Mouse (Mus musculus): ENCODE results near the gene Wipi1. TPM values are rescaled to one million over a fixed set of nuclear protein-coding genes. Genes with fewer than 3 reads are reported as not detected.

Wipi1 gene
- total RNA-seq, 2 experiments from 2014 or later, result 18.6 to 19.2 TPM

DNA sequence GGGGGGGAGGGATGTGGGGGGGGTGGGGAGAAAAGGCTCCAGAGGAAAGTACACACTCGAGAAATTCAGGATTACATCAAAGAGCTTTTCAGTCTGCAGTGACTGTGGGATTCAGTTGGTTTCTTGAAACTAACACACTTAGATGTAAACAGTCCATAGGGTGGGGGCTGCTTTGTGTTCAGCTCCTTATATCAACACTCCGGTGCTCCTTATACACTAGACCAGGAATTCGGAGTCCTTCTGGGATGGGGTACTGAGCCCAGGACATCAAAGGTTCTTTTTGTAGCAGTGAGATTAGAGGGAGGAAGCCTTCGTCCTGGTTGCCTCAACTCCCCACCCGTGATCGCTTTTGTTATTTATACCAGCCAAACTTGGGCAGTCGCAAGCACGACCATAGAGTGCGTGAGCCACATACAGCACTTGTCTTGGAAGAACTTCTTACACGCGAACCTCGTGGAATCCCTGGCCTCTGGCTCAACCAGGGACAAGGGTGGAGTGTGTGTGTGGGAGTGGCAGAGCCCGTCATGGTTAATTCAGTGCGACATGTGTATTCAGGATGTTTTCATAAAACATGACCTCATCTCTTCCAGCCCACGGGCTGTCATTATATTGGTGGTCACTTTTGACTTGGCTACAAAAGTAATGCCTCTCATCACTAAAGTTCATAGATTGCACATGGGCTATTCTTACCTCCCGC is 65.3 kb downstream of the Wipi1 start:
- DNase-seq (ENCODE audit: extremely low spot score in 1 of 2, low spot score in 2 of 2), result no peak
- H3K27ac ChIP-seq, result no peak overlapping the region
- H3K4me3 ChIP-seq, result no peak overlapping the region
- TF ChIP-seq CTCF (IDR thresholded peaks at IDR 0.05), result no peak
- intact Hi-C loops (cut with DNase I), result no loop called here

DNA sequence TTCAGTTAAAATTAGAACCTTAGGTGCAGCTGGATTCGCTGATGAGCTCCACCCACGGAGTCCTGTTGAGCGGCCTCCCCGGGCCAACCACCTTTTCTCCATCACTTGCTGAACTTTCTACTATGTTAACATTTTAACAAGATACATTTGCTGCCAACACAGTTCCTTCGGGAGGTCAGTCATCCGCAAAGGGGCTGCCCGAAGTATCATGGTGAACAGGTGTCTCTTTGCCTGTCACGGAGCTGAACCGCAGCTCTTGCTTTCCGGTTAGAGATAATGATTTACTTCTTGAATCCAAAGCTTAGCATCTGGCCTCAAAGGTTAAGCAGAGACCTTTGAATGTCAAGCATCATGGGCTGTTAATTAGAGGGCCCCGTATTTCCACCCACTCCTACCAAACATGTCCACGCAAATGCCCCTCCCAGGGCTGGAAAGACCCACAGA is 66.0 kb downstream of the Wipi1 start:
- intact Hi-C loops (cut with DNase I), result no loop called here
- no peak for DNase-seq (ENCODE audit: extremely low spot score in 1 of 2, low spot score in 2 of 2)
- TF ChIP-seq CTCF (IDR thresholded peaks at IDR 0.05), result no peak
- Histone ChIP-seq H3K4me3 (no peak overlapping the region), H3K27ac (no peak overlapping the region)

DNA sequence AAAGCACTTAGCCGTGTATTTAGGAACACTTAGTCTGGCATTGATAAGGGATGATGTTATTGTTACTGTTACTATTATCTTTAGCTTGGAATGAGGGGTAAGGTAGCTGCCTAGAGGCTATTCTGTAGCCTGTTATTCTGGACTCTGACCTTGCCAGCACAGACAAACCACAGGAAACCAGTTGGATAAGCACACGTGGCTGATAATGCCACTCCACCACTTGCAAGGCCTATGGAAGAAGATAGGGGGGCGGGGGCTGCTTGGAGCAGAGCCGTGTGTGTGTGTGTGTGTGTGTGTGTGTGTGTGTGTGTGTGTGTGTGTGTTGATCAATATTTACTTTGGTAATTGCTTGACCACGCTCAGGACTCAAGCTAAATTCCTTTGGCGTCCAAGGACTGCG is 66.5 kb downstream of the Wipi1 start:
- DNase-seq (ENCODE audit: extremely low spot score in 1 of 2, low spot score in 2 of 2), result no peak
- TF ChIP-seq CTCF (IDR thresholded peaks at IDR 0.05), result no peak
- no peak overlapping the region for H3K4me3 ChIP-seq
- no peak overlapping the region for H3K27ac ChIP-seq
- intact Hi-C loops (cut with DNase I), result no loop called here

- intact Hi-C loops (cut with DNase I), result no loop called here
- no peak overlapping the region for H3K27ac ChIP-seq
- TF ChIP-seq CTCF (IDR thresholded peaks at IDR 0.05), result no peak
- no peak for DNase-seq (ENCODE audit: extremely low spot score in 1 of 2, low spot score in 2 of 2)
- H3K4me3 ChIP-seq, result no peak overlapping the region
Measured at GRCm38 (mm10) chr11:109544432-109544831, 67.3 kb downstream of the Wipi1 start.

DNA sequence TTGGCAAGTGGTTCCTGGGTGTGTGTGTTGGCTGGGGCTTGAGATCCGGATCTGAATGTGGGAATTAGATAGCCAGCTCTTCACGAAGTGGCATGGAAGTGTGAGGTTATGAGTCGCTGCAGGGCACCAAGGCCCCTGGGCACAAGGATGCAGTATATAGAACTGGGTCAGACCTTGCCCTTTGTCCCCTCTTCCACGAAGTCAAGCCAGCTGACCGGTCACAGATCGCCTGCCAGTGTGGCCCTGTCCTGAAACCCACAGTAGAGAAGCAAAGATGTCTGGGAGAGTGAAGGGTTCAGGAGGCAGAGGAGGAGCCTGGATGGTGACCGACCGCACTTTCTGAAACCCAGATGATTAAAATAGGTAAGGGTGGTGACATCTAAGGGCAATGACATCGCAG is 68.3 kb downstream of the Wipi1 start:
- no peak for TF ChIP-seq CTCF (IDR thresholded peaks at IDR 0.05)
- H3K4me3 ChIP-seq, result no peak overlapping the region
- H3K27ac ChIP-seq, result no peak overlapping the region
- no peak for DNase-seq (ENCODE audit: extremely low spot score in 1 of 2, low spot score in 2 of 2)
- intact Hi-C loops (cut with DNase I), result no loop called here

- Histone ChIP-seq H3K27ac (no peak overlapping the region), H3K4me3 (no peak overlapping the region)
- intact Hi-C loops (cut with DNase I), result no loop called here
- no peak for TF ChIP-seq CTCF (IDR thresholded peaks at IDR 0.05)
- no peak for DNase-seq (ENCODE audit: extremely low spot score in 1 of 2, low spot score in 2 of 2)
Measured at GRCm38 (mm10) chr11:109539290-109539689, 72.5 kb downstream of the Wipi1 start.

DNA sequence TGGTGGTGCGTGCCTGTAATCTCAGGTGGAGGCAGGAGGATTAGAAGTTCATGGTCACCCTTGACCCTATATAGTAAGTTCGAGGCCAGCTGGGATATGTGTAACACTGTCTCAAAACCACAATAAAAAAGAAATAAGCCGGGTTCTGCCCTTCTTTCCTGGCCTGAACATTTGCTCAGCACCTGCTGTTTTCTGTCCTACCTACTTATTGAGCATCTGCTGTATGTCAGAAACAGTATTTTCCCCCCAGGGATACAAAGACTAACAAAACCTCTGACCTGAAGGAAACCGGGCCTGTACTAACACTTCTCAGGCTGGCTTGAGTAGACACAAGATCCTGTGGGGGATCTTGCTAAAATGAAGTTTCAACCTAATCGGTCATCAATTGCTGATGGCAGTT is 74.8 kb downstream of the Wipi1 start:
- no peak overlapping the region for H3K4me3 ChIP-seq
- intact Hi-C loops (cut with DNase I), result no loop called here
- DNase-seq (ENCODE audit: extremely low spot score in 1 of 2, low spot score in 2 of 2), result no peak
- no peak overlapping the region for H3K27ac ChIP-seq
- TF ChIP-seq CTCF (IDR thresholded peaks at IDR 0.05), result no peak

DNA sequence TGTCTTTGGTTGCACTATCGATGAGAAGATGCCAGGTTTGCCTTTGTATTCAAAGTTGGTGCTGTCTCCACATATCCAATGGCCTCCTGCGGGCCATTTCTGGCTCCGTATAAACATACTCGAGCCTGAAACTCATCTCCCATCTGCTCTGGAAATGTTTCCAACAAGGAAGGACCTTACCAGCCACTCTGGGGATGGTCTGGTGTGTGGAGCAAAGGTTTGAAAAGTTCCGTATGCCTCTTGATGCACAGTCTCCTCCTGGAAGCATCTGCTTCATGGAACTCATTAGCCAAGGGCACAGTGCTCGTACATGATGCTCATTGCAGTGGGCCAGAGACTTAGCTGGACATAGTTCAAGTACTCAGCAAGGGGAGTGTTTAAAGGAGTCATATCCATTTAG is 75.8 kb downstream of the Wipi1 start:
- intact Hi-C loops (cut with DNase I), result no loop called here
- no peak overlapping the region for H3K27ac ChIP-seq
- TF ChIP-seq CTCF (IDR thresholded peaks at IDR 0.05), result no peak
- no peak overlapping the region for H3K4me3 ChIP-seq
- no peak for DNase-seq (ENCODE audit: extremely low spot score in 1 of 2, low spot score in 2 of 2)

GRCm38 (mm10) chr11:109530030-109530429 is 81.7 kb downstream of the Wipi1 start:
- intact Hi-C loops (cut with DNase I), result no loop called here
- TF ChIP-seq CTCF (IDR thresholded peaks at IDR 0.05), result no peak
- H3K27ac ChIP-seq, result no peak overlapping the region
- no peak for DNase-seq (ENCODE audit: extremely low spot score in 1 of 2, low spot score in 2 of 2)
- no peak overlapping the region for H3K4me3 ChIP-seq

DNA sequence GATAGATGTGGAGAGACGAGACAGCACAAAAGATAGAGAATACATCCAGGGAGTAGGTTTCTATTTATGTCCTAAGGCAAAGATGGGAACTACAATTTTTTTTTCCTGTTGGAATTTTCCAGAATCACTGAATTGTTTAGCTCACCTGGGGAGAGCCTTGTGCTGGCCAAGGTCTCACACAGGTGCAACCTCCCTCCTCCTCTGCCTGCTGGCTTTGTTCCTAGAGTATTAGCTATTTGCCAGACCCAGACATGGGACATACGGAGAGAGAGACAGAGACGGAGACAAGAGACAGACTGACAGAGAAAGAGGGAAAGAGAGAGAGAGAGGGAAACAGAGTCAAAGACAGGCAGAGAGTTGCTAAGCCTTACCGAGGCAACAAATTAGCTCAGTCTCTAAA is 86.2 kb downstream of the Wipi1 start:
- no peak for TF ChIP-seq CTCF (IDR thresholded peaks at IDR 0.05)
- DNase-seq (ENCODE audit: extremely low spot score in 1 of 2, low spot score in 2 of 2), result no peak
- no peak overlapping the region for H3K27ac ChIP-seq
- H3K4me3 ChIP-seq, result no peak overlapping the region
- intact Hi-C loops (cut with DNase I), result no loop called here

DNA sequence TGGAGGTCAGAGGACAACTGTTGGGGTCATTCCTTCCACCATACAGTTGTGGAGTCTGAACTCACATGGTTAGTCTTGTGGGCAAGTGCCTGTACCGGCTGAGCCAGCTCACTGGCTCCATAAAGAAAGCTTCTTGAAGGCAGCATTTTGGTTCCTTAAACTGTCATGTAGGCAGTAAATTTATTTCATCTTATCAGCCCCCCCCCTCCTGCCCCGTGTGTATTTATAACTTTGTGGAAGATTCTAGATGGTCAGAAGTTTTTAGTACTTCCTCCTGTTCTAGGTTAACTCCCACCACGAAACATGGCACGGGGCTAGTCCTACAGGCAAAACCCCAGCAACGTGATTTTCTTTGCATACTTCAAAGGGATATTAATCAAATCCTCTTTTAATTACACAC is 86.9 kb downstream of the Wipi1 start:
- intact Hi-C loops (cut with DNase I), result no loop called here
- no peak for TF ChIP-seq CTCF (IDR thresholded peaks at IDR 0.05)
- DNase-seq (ENCODE audit: extremely low spot score in 1 of 2, low spot score in 2 of 2), result no peak
- no peak overlapping the region for H3K4me3 ChIP-seq
- H3K27ac ChIP-seq, result no peak overlapping the region

Other genes starting within 250 kb of the Wipi1 start
- gene Gna13, start 249.1 kb downstream of the Wipi1 start, total RNA-seq (2021), result 10 to 100 TPM; 45.0 to 47.7 TPM
- gene 9930022D16Rik, start 198.1 kb downstream of the Wipi1 start, total RNA-seq (2021), result not detected
- 10 to 100 TPM; 49.5 TPM for gene Amz2, start 186.0 kb downstream of the Wipi1 start, total RNA-seq (2021)
- 10 to 100 TPM; 10.2 to 11.1 TPM for gene Arsg, start 138.6 kb downstream of the Wipi1 start, total RNA-seq (2021)
- gene Slc16a6, start 138.4 kb downstream of the Wipi1 start, total RNA-seq (2021), result 10 to 100 TPM; 11.6 to 12.3 TPM
- gene Prkar1a, start 37.4 kb upstream of the Wipi1 start, total RNA-seq (2021), result 100 to 1,000 TPM; 572 to 615 TPM
- 10 to 100 TPM; 14.7 to 17.8 TPM for gene Fam20a, start 110.3 kb upstream of the Wipi1 start, total RNA-seq (2021)
- not detected for gene 1700012B07Rik, start 216.1 kb upstream of the Wipi1 start, total RNA-seq (2021)